Mouse (Mus musculus) heart, embryonic 11.5 days (tissue): Measurements from ENCODE around the gene Hip1. TPM values are rescaled to one million over a fixed set of nuclear protein-coding genes. Genes with fewer than 3 reads are reported as not detected.

Source experiments
- ATAC-seq: fragments of 200-750 bp; cut with Nextera tagmentation; replicated peaks from 2 replicates; pipeline ENCODE4 v1.8.0; 2017; ENCODE audit warnings: moderate library complexity; ENCODE audit not compliant: insufficient number of reproducible peaks, low FRiP score, low TSS enrichment
- H3K27ac ChIP-seq: fragments of 300-500 bp; sonication (generic); 2 replicates; pipeline ENCODE4 v1.5.1; 2014; ENCODE audit warnings: mild to moderate bottlenecking, low read depth, low read length
- H3K27me3 ChIP-seq: fragments of 300-500 bp; sonication (generic); 2 replicates; pipeline ENCODE4 v1.6.1; 2014; ENCODE audit warnings: mild to moderate bottlenecking, low read length, mixed read lengths; ENCODE audit not compliant: control insufficient read depth, insufficient read depth
- H3K36me3 ChIP-seq: fragments of 300-500 bp; sonication (generic); 2 replicates; pipeline ENCODE4 v1.6.1; 2014; ENCODE audit warnings: mild to moderate bottlenecking, low read length, moderate library complexity, mixed read lengths; ENCODE audit not compliant: control insufficient read depth, insufficient read depth
- H3K4me1 ChIP-seq: fragments of 300-500 bp; sonication (generic); 2 replicates; pipeline ENCODE4 v1.6.1; 2014; ENCODE audit warnings: low read length; ENCODE audit not compliant: control insufficient read depth, insufficient read depth
- H3K4me2 ChIP-seq: fragments of 300-500 bp; sonication (generic); 2 replicates; pipeline ENCODE4 v1.6.1; 2014; ENCODE audit warnings: mild to moderate bottlenecking, moderate library complexity
- H3K4me3 ChIP-seq: fragments of 300-500 bp; sonication (generic); 2 replicates; pipeline ENCODE4 v1.5.1; 2014; ENCODE audit warnings: low read depth, low read length
- H3K9ac ChIP-seq: fragments of 300-500 bp; sonication (generic); 2 replicates; pipeline ENCODE4 v1.6.1; 2014; ENCODE audit warnings: mild to moderate bottlenecking, low read depth, low read length, moderate library complexity
- H3K9me3 ChIP-seq: fragments of 300-500 bp; sonication (generic); replicated peaks from 2 replicates; pipeline ENCODE4 v1.6.1; 2016; ENCODE audit warnings: low read length; ENCODE audit not compliant: control insufficient read depth
- WGBS: fragments of 180-500 bp; shearing (Covaris S2); extraction: QIAGEN DNeasy Blood & Tissue Kit; methylation state at CpG from one replicate; pipeline ENCODE4 v1.1.7; 2014; ENCODE audit not compliant: insufficient replicate concordance; 5-methylcytosine and 5-hydroxymethylcytosine counted together
- polyA plus RNA-seq: library from polyadenylated mRNA; unstranded; fragments of >200 nt; fragmentation: Nextera tagmentation; extraction: Ambion mirVana; gene quantifications from 2 replicates; pipeline ENCODE4 v1.2.1, GENCODE M21; 2014

Hip1 gene
- polyA plus RNA-seq, 1 experiment from 2014 or later = 37.6 TPM

- ATAC-seq = no peak
- H3K4me1 ChIP-seq = peaks cover 26% of the 10 kb centered on the region
These were observed 20.0 kb downstream of the Hip1 start for GRCm38 (mm10) chr5:135524660-135525560.

GRCm38 (mm10) chr5:135524087-135524486, 20.8 kb downstream of the Hip1 start:
- no peaks in the 10 kb centered on the region for H3K27me3 ChIP-seq
- H3K9me3 ChIP-seq = no peaks in the 10 kb centered on the region
- no peak overlapping the region for H3K4me3 ChIP-seq
- no peak for ATAC-seq
- no peaks in the 10 kb centered on the region for H3K36me3 ChIP-seq
- peak overlapping the region; percentile 86 for H3K27ac ChIP-seq
- H3K4me1 ChIP-seq = peaks cover 26% of the 10 kb centered on the region
- WGBS = 48% methylated on average over 2 of the region's 2 CpGs
- H3K4me2 ChIP-seq = no peak overlapping the region
- no peak overlapping the region for H3K9ac ChIP-seq

More at GRCm38 (mm10) chr5:135524660-135525560, 20.0 kb downstream of the Hip1 start:
- Histone ChIP-seq H3K4me2 (peak overlapping the region; percentile 42; the same call in 1 of the 2 replicates), H3K9me3 (no peaks in the 10 kb centered on the region), H3K9ac (0 out of 2 replicates have a peak overlapping the region, but pooled peaks have one; percentile 39), H3K27me3 (no peaks in the 10 kb centered on the region), H3K4me3 (no peak overlapping the region), H3K27ac (peak overlapping the region; percentile 86), H3K36me3 (no peaks in the 10 kb centered on the region)
- WGBS = 32% methylated on average over 11 of the region's 11 CpGs

- peak; percentile 43; the same call in 1 of the 2 replicates for ATAC-seq
- H3K4me2 ChIP-seq = peak overlapping the region; percentile 16; the same call in 1 of the 2 replicates
- no peak overlapping the region for H3K9ac ChIP-seq
- H3K4me1 ChIP-seq = peaks cover 24% of the 10 kb centered on the region
- H3K27ac ChIP-seq = peak overlapping the region; percentile 77
- H3K27me3 ChIP-seq = no peaks in the 10 kb centered on the region
- H3K9me3 ChIP-seq = no peaks in the 10 kb centered on the region
- no peaks in the 10 kb centered on the region for H3K36me3 ChIP-seq
- no peak overlapping the region for H3K4me3 ChIP-seq
- 32% methylated on average over 9 of the region's 9 CpGs for WGBS
These were observed 22.7 kb downstream of the Hip1 start for GRCm38 (mm10) chr5:135522111-135522722.

GRCm38 (mm10) chr5:135517348-135517883, 27.5 kb downstream of the Hip1 start:
- Histone ChIP-seq H3K4me1 (peaks cover 3% of the 10 kb centered on the region), H3K9ac (no peak overlapping the region), H3K4me3 (no peak overlapping the region), H3K9me3 (no peaks in the 10 kb centered on the region; the same call in 1 of the 2 replicates), H3K36me3 (no peaks in the 10 kb centered on the region), H3K4me2 (no peak overlapping the region), H3K27me3 (no peaks in the 10 kb centered on the region), H3K27ac (no peak overlapping the region)
- WGBS = 87% methylated on average over 5 of the region's 5 CpGs
- no peak for ATAC-seq

GRCm38 (mm10) chr5:135513131-135513530, 31.8 kb downstream of the Hip1 start:
- no peak for ATAC-seq
- no peaks in the 10 kb centered on the region for H3K27me3 ChIP-seq

GRCm38 (mm10) chr5:135511105-135511504, 33.8 kb downstream of the Hip1 start:
- no peak overlapping the region for H3K4me3 ChIP-seq
- H3K27me3 ChIP-seq = no peaks in the 10 kb centered on the region
- H3K27ac ChIP-seq = no peak overlapping the region
- H3K36me3 ChIP-seq = no peaks in the 10 kb centered on the region
- 62% methylated on average over 5 of the region's 5 CpGs for WGBS
- H3K9ac ChIP-seq = no peak overlapping the region
- no peaks in the 10 kb centered on the region; the same call in 1 of the 2 replicates for H3K9me3 ChIP-seq
- no peaks in the 10 kb centered on the region for H3K4me1 ChIP-seq
- ATAC-seq = no peak
- no peak overlapping the region for H3K4me2 ChIP-seq

More at GRCm38 (mm10) chr5:135513131-135513530, 31.8 kb downstream of the Hip1 start:
- Histone ChIP-seq H3K4me3 (no peak overlapping the region), H3K36me3 (no peaks in the 10 kb centered on the region), H3K9me3 (no peaks in the 10 kb centered on the region; the same call in 1 of the 2 replicates), H3K4me1 (no peaks in the 10 kb centered on the region), H3K9ac (no peak overlapping the region), H3K4me2 (no peak overlapping the region), H3K27ac (no peak overlapping the region)
- WGBS = 56% methylated on average over 4 of the region's 4 CpGs

- Histone ChIP-seq H3K4me3 (no peak overlapping the region), H3K27me3 (no peaks in the 10 kb centered on the region), H3K4me1 (no peaks in the 10 kb centered on the region), H3K4me2 (no peak overlapping the region), H3K9me3 (no peaks in the 10 kb centered on the region), H3K27ac (no peak overlapping the region), H3K36me3 (no peaks in the 10 kb centered on the region), H3K9ac (no peak overlapping the region)
- WGBS = 82% methylated on average over 3 of the region's 3 CpGs
- no peak for ATAC-seq
These were observed 36.6 kb downstream of the Hip1 start for GRCm38 (mm10) chr5:135508284-135508683.

GRCm38 (mm10) chr5:135507561-135508273, 37.2 kb downstream of the Hip1 start:
- no peak overlapping the region for H3K4me3 ChIP-seq
- no peaks in the 10 kb centered on the region for H3K4me1 ChIP-seq
- H3K36me3 ChIP-seq = no peaks in the 10 kb centered on the region
- no peaks in the 10 kb centered on the region for H3K9me3 ChIP-seq
- H3K27me3 ChIP-seq = no peaks in the 10 kb centered on the region
- H3K27ac ChIP-seq = no peak overlapping the region
- 80% methylated on average over 18 of the region's 18 CpGs for whole genome bisulfite sequencing
- H3K9ac ChIP-seq = no peak overlapping the region
- H3K4me2 ChIP-seq = no peak overlapping the region
- no peak for ATAC-seq
